Mouse (Mus musculus): ENCODE data around the gene Snrpc. TPM values are rescaled to one million over a fixed set of nuclear protein-coding genes. Genes with fewer than 3 reads are reported as not detected.

The Snrpc gene
- polyA plus RNA-seq, 1 experiment = 108 TPM

GRCm38 (mm10) chr17:27796780-27797179, 41.2 kb upstream of the Snrpc start:
- peak overlapping the region; percentile 98 for H3K27ac ChIP-seq (ENCODE audit: insufficient read depth, low read depth, low read length)
- TF ChIP-seq POLR2A (IDR thresholded peaks at IDR 0.05; ENCODE audit: low read depth, low read length) (no peak), CTCF (IDR thresholded peaks at IDR 0.05; ENCODE audit: extremely low read depth, insufficient read length, insufficient replicate concordance, low read depth, low read length) (no peak)

GRCm38 (mm10) chr17:27797341-27797872, 40.5 kb upstream of the Snrpc start:
- Histone ChIP-seq H3K27me3 (ENCODE audit: control insufficient read depth, insufficient read depth, low read length) (no peaks in the 10 kb centered on the region), H3K4me3 (ENCODE audit: low read depth, low read length) (peak overlapping the region; percentile 59), H3K36me3 (ENCODE audit: control insufficient read depth, insufficient read depth, low read length) (no peaks in the 10 kb centered on the region), H3K4me1 (ENCODE audit: control insufficient read depth, insufficient read depth, insufficient read length, low read length) (peaks cover 50% of the 10 kb centered on the region), H3K27ac (ENCODE audit: insufficient read depth, low read depth, low read length) (peak overlapping the region; percentile 98)
- WGBS = 12% methylated on average over 11 of the region's 11 CpGs
- no peak for TF ChIP-seq CTCF (IDR thresholded peaks at IDR 0.05; ENCODE audit: extremely low read depth, insufficient read length, insufficient replicate concordance, low read depth, low read length)
- TF ChIP-seq POLR2A (IDR thresholded peaks at IDR 0.05; ENCODE audit: low read depth, low read length) = no peak

More at GRCm38 (mm10) chr17:27796780-27797179, 41.2 kb upstream of the Snrpc start:
- Histone ChIP-seq H3K36me3 (ENCODE audit: control insufficient read depth, insufficient read depth, low read length) (no peaks in the 10 kb centered on the region), H3K27me3 (ENCODE audit: control insufficient read depth, insufficient read depth, low read length) (no peaks in the 10 kb centered on the region), H3K4me3 (ENCODE audit: low read depth, low read length) (peak overlapping the region; percentile 13; the same call in 1 of the 2 replicates), H3K4me1 (ENCODE audit: control insufficient read depth, insufficient read depth, insufficient read length, low read length) (peaks cover 50% of the 10 kb centered on the region)
- WGBS = 19% methylated on average over 6 of the region's 6 CpGs

- Histone ChIP-seq H3K27me3 (ENCODE audit: control insufficient read depth, insufficient read depth, low read length) (no peaks in the 10 kb centered on the region), H3K4me3 (ENCODE audit: low read depth, low read length) (no peak overlapping the region), H3K36me3 (ENCODE audit: control insufficient read depth, insufficient read depth, low read length) (no peaks in the 10 kb centered on the region), H3K4me1 (ENCODE audit: control insufficient read depth, insufficient read depth, insufficient read length, low read length) (peaks cover 48% of the 10 kb centered on the region), H3K27ac (ENCODE audit: insufficient read depth, low read depth, low read length) (peak overlapping the region; percentile 85)
- TF ChIP-seq CTCF (IDR thresholded peaks at IDR 0.05; ENCODE audit: extremely low read depth, insufficient read length, insufficient replicate concordance, low read depth, low read length) (no peak), POLR2A (IDR thresholded peaks at IDR 0.05; ENCODE audit: low read depth, low read length) (no peak)
- 15% methylated on average over 16 of the region's 16 CpGs for WGBS
Observed at GRCm38 (mm10) chr17:27799771-27800584, 38.0 kb upstream of the Snrpc start.

- TF ChIP-seq CTCF (IDR thresholded peaks at IDR 0.05; ENCODE audit: extremely low read depth, insufficient read length, insufficient replicate concordance, low read depth, low read length) (no peak), POLR2A (IDR thresholded peaks at IDR 0.05; ENCODE audit: low read depth, low read length) (no peak)
- 54% methylated on average over 9 of the region's 9 CpGs for WGBS
- Histone ChIP-seq H3K4me3 (ENCODE audit: low read depth, low read length) (no peak overlapping the region), H3K36me3 (ENCODE audit: control insufficient read depth, insufficient read depth, low read length) (no peaks in the 10 kb centered on the region), H3K4me1 (ENCODE audit: control insufficient read depth, insufficient read depth, insufficient read length, low read length) (peaks cover 48% of the 10 kb centered on the region), H3K27me3 (ENCODE audit: control insufficient read depth, insufficient read depth, low read length) (no peaks in the 10 kb centered on the region), H3K27ac (ENCODE audit: insufficient read depth, low read depth, low read length) (peak overlapping the region; percentile 37)
Observed at GRCm38 (mm10) chr17:27800710-27801648, 37.0 kb upstream of the Snrpc start.

- Histone ChIP-seq H3K36me3 (ENCODE audit: control insufficient read depth, insufficient read depth, low read length) (no peaks in the 10 kb centered on the region), H3K27ac (ENCODE audit: insufficient read depth, low read depth, low read length) (no peak overlapping the region), H3K4me1 (ENCODE audit: control insufficient read depth, insufficient read depth, insufficient read length, low read length) (peaks cover 35% of the 10 kb centered on the region), H3K4me3 (ENCODE audit: low read depth, low read length) (no peak overlapping the region), H3K27me3 (ENCODE audit: control insufficient read depth, insufficient read depth, low read length) (no peaks in the 10 kb centered on the region)
- WGBS = 63% methylated on average over 4 of the region's 4 CpGs
- no peak for TF ChIP-seq POLR2A (IDR thresholded peaks at IDR 0.05; ENCODE audit: low read depth, low read length)
- no peak for TF ChIP-seq CTCF (IDR thresholded peaks at IDR 0.05; ENCODE audit: extremely low read depth, insufficient read length, insufficient replicate concordance, low read depth, low read length)
Observed at GRCm38 (mm10) chr17:27803752-27804151, 34.2 kb upstream of the Snrpc start.

GRCm38 (mm10) chr17:27804156-27804690, 33.7 kb upstream of the Snrpc start:
- Histone ChIP-seq H3K4me1 (ENCODE audit: control insufficient read depth, insufficient read depth, insufficient read length, low read length) (peaks cover 33% of the 10 kb centered on the region), H3K27ac (ENCODE audit: insufficient read depth, low read depth, low read length) (no peak overlapping the region), H3K27me3 (ENCODE audit: control insufficient read depth, insufficient read depth, low read length) (no peaks in the 10 kb centered on the region), H3K4me3 (ENCODE audit: low read depth, low read length) (no peak overlapping the region), H3K36me3 (ENCODE audit: control insufficient read depth, insufficient read depth, low read length) (no peaks in the 10 kb centered on the region)
- WGBS = 86% methylated on average over 7 of the region's 7 CpGs
- TF ChIP-seq POLR2A (IDR thresholded peaks at IDR 0.05; ENCODE audit: low read depth, low read length) = no peak
- no peak for TF ChIP-seq CTCF (IDR thresholded peaks at IDR 0.05; ENCODE audit: extremely low read depth, insufficient read length, insufficient replicate concordance, low read depth, low read length)
